Mouse (Mus musculus) ovary, postnatal 10 days (tissue): ENCODE data around the gene Alg14.

Source experiments
- DNase-seq: peaks from one replicate; pipeline ENCODE4 v3.0.0; 2022; ENCODE audit warnings: low spot score

Gene Alg14

GRCm38 (mm10) chr3:121277557-121277956 lies 14.0 kb upstream of the Alg14 start:
- DNase-seq, result no peak

GRCm38 (mm10) chr3:121279679-121280078 lies 11.9 kb upstream of the Alg14 start:
- no peak for DNase-seq

GRCm38 (mm10) chr3:121282998-121283397 lies 8.6 kb upstream of the Alg14 start, which contains the start of gene Tmem56:
Tmem56 (minus strand) TSS chr3:121283098.
- DNase-seq, result no peak

- DNase-seq, result no peak
Observed at GRCm38 (mm10) chr3:121285219-121285618, 6.4 kb upstream of the Alg14 start.

- no peak for DNase-seq
Observed at GRCm38 (mm10) chr3:121287151-121287550, 4.4 kb upstream of the Alg14 start.

- DNase-seq, result no peak
Observed at GRCm38 (mm10) chr3:121290681-121291080, 892 bp upstream of the Alg14 start.

- no peak for DNase-seq
Observed at GRCm38 (mm10) chr3:121291225-121291559, 381 bp upstream of the Alg14 start.

GRCm38 (mm10) chr3:121294200-121294599 lies 2.6 kb downstream of the Alg14 start:
- no peak for DNase-seq

GRCm38 (mm10) chr3:121306641-121307040 lies 15.1 kb downstream of the Alg14 start:
- DNase-seq, result no peak

GRCm38 (mm10) chr3:121307532-121308234 lies 16.1 kb downstream of the Alg14 start:
- peak; percentile 45 for DNase-seq

GRCm38 (mm10) chr3:121308935-121309334 lies 17.4 kb downstream of the Alg14 start:
- DNase-seq, result no peak

GRCm38 (mm10) chr3:121309429-121309828 lies 17.9 kb downstream of the Alg14 start:
- DNase-seq, result no peak

- no peak for DNase-seq
Observed at GRCm38 (mm10) chr3:121309896-121310714, 18.5 kb downstream of the Alg14 start.

GRCm38 (mm10) chr3:121312426-121312825 lies 20.9 kb downstream of the Alg14 start:
- DNase-seq, result no peak

GRCm38 (mm10) chr3:121312979-121313378 lies 21.4 kb downstream of the Alg14 start:
- no peak for DNase-seq

- DNase-seq, result no peak
Observed at GRCm38 (mm10) chr3:121314149-121314548, 22.6 kb downstream of the Alg14 start.

- DNase-seq, result no peak
Observed at GRCm38 (mm10) chr3:121315498-121315897, 23.9 kb downstream of the Alg14 start.

- no peak for DNase-seq
Observed at GRCm38 (mm10) chr3:121319906-121320305, 28.3 kb downstream of the Alg14 start.

GRCm38 (mm10) chr3:121320896-121321295 lies 29.3 kb downstream of the Alg14 start:
- no peak for DNase-seq

- DNase-seq, result no peak
Observed at GRCm38 (mm10) chr3:121323371-121323770, 31.8 kb downstream of the Alg14 start.

- no peak for DNase-seq
Observed at GRCm38 (mm10) chr3:121327406-121327805, 35.8 kb downstream of the Alg14 start.

- DNase-seq, result no peak
Observed at GRCm38 (mm10) chr3:121329647-121330046, 38.1 kb downstream of the Alg14 start.

- DNase-seq, result no peak
Observed at GRCm38 (mm10) chr3:121330244-121330646, 38.7 kb downstream of the Alg14 start.
